Mouse (Mus musculus) myocyte (in vitro differentiated cells): ENCODE data around the gene Dip2c.

Experiments
- CEBPB ChIP-seq: IDR thresholded peaks from 2 replicates; pipeline ENCODE4 v1.6.1; 2011; ENCODE audit warnings: mild to moderate bottlenecking, moderate library complexity; ENCODE audit not compliant: poor library complexity, insufficient read depth, severe bottlenecking
- MYOG ChIP-seq, 3 experiments: IDR thresholded peaks; one replicate each; pipeline ENCODE4 v1.6.1; 2011; ENCODE audit warnings: control low read depth in 2 of 3, low read depth in 2 of 3, mild to moderate bottlenecking in 2 of 3; ENCODE audit not compliant: insufficient read length in 2 of 3, control insufficient read depth in 1 of 3, insufficient read depth in 1 of 3
- POLR2A ChIP-seq: IDR thresholded peaks from one replicate; pipeline ENCODE4 v1.6.1; 2011; ENCODE audit warnings: low read depth, mild to moderate bottlenecking, control low read depth, moderate library complexity; ENCODE audit not compliant: insufficient read length
- POLR2AphosphoS2 ChIP-seq: IDR thresholded peaks from one replicate; pipeline ENCODE4 v1.6.1; 2011; ENCODE audit warnings: low read depth, control low read depth; ENCODE audit not compliant: insufficient read length
- USF1 ChIP-seq: IDR thresholded peaks from one replicate; pipeline ENCODE4 v1.6.1; 2011; ENCODE audit warnings: low read depth, mild to moderate bottlenecking, control low read depth, moderate library complexity

GRCm38 (mm10) chr13:9653018-9653417 lies 376.7 kb downstream of the Dip2c start:
- no peak for TF ChIP-seq POLR2A
- no peak for TF ChIP-seq MYOG (IDR thresholded peaks at IDR 0.05; ENCODE audit: control insufficient read depth in 1 of 3, insufficient read depth in 1 of 3, insufficient read length in 2 of 3, low read depth in 2 of 3)
- no peak for TF ChIP-seq POLR2AphosphoS2
- no peak for TF ChIP-seq USF1
- TF ChIP-seq CEBPB = no peak
